Mouse (Mus musculus) splenic B cell, adult 2 months (primary cell): ENCODE measurements at regions not wholly inside any gene's neighbourhood (a gene's known extent, or its start where the extent isn't known, plus 50 kb on each side); places are given as distances from the start of the nearest gene placed in this dataset.

Experiments used
- DNase-seq: peaks from one replicate; pipeline ENCODE4 v3.0.0-alpha.2; 2011; ENCODE audit warnings: low read depth, low spot score
- H3K27me3 ChIP-seq: 2 replicates; pipeline ENCODE4 v1.6.1; 2012; ENCODE audit warnings: mild to moderate bottlenecking, low read length, moderate library complexity, mixed read lengths; ENCODE audit not compliant: control insufficient read depth, poor library complexity, insufficient read depth, severe bottlenecking
- H3K36me3 ChIP-seq: 2 replicates; pipeline ENCODE4 v1.6.1; 2012; ENCODE audit warnings: mild to moderate bottlenecking, low read length, moderate library complexity, mixed read lengths; ENCODE audit not compliant: control insufficient read depth, poor library complexity, insufficient read depth, severe bottlenecking

DNA sequence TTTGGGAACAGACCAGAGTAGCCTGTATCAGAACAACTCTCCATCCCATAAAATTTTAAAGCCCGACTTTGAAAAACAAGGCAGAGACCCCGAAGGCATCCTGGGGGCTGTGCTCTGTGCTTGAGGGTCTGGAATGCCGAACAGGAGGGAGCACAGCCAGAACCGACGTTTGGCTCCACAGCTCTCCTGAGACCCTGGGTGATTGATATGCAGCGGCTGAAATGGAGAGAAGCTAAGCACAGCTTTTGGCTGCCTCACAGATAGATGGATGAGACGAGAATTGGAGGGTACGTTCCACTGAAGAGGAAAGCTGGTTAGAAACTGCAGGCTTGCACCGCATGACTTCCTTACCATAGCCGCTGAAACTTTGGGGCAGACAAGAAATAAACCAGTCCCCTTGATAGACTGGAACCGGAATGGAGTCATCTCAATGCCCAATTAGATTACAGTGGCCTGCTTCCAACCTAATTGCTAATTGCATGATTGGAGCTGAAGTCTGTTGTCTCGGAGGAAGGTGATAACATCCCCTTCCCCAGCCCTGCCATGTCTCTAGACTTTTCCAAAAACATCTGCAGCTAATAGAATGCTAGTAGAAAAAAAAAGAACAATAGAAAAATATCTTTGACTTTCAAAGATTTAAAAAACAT is 130.7 kb upstream of the Man2a1 start:
- Histone ChIP-seq H3K27me3 (no peaks in the 10 kb centered on the region), H3K36me3 (no peaks in the 10 kb centered on the region)
- DNase-seq, result no peak

DNA sequence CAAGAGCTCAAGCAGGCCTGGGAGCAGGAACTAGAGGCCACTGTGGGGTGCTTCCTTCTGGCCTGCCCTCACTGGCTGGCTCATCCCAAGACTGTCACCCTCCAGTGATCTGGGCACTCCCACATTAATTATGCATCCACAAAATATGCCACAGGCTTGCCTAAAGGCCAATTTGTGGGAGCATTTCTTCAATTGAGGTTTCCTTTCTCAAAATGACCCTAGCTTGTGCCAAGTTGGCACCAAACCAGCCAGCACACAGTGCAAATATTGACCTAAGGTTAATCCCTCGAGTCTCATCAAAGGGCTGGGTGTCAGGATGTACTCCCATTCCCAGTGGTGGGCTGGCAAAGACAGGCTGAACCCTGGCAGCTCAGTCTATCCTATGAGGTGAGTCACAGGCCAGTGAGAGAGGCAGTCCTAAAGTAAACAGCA is 119.9 kb upstream of the Man2a1 start:
- Histone ChIP-seq H3K36me3 (no peaks in the 10 kb centered on the region), H3K27me3 (no peaks in the 10 kb centered on the region)
- DNase-seq, result no peak

DNA sequence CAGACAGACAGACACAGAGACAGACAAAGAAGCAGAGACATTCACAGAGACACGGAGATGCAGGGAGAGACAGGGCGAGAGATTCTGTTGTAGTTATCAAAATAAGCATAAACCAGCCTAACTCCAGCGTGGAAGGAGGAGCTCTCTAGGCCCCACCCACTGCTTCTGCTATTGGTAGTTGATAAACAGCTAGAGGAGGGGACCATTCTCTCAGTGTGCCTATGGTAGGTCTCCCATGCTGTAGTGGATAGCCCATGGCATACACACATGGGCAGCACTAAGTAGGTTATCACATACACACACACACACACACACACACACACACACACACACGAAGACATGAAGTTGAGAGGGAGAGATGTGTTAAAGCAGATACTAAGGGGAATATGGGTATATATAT is 115.7 kb upstream of the Man2a1 start:
- H3K36me3 ChIP-seq, result no peaks in the 10 kb centered on the region
- DNase-seq, result no peak
- H3K27me3 ChIP-seq, result no peaks in the 10 kb centered on the region

- H3K36me3 ChIP-seq, result no peaks in the 10 kb centered on the region
- no peak for DNase-seq
These were observed 110.7 kb upstream of the Man2a1 start for GRCm38 (mm10) chr17:64489769-64490335.

GRCm38 (mm10) chr17:64490664-64491063 is 109.9 kb upstream of the Man2a1 start:
- no peak for DNase-seq
- no peaks in the 10 kb centered on the region for H3K27me3 ChIP-seq

More at GRCm38 (mm10) chr17:64489769-64490335, 110.7 kb upstream of the Man2a1 start:
- H3K27me3 ChIP-seq, result no peaks in the 10 kb centered on the region

GRCm38 (mm10) chr17:64491922-64492353 is 108.6 kb upstream of the Man2a1 start:
- Histone ChIP-seq H3K36me3 (no peaks in the 10 kb centered on the region), H3K27me3 (no peaks in the 10 kb centered on the region)
- no peak for DNase-seq

More at GRCm38 (mm10) chr17:64490664-64491063, 109.9 kb upstream of the Man2a1 start:
- no peaks in the 10 kb centered on the region for H3K36me3 ChIP-seq

GRCm38 (mm10) chr17:64492614-64493269 is 107.8 kb upstream of the Man2a1 start:
- Histone ChIP-seq H3K27me3 (no peaks in the 10 kb centered on the region), H3K36me3 (no peaks in the 10 kb centered on the region)
- peak; percentile 61 for DNase-seq

DNA sequence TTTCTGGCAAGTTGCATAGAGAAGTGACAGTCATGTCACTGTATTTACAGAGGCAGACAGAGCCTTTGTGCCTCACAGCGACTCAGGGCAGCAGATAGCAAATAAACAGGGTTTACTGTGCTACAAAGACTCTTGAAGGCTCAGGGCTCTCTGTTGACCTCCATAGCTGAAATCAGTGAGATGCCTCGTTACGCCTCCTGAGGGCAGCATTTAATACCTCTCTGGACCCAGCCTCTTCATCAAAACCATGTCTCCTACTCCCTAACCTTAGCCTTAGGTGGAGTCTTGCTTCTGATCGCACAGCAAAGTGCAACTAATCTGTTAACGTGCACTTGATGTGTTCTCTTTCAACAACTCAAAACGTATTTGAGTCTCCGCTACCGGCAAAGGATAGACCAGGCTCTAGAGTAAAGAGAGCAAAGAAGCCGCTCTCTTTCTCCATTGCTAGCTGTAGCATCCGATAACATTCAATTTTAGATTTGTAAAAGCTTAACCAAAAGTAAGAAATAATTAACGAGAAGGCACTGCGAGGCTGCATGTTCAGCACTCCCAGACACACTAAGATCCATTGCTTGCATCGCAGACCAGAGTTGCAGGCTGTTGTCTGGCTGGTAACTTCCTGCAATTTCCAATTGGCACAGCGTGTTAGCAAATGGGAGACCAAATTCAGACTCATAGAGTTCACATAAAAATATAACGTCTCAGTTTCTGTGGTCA is 101.1 kb upstream of the Man2a1 start:
- DNase-seq, result peak; percentile 64
- Histone ChIP-seq H3K36me3 (no peaks in the 10 kb centered on the region), H3K27me3 (no peaks in the 10 kb centered on the region)

DNA sequence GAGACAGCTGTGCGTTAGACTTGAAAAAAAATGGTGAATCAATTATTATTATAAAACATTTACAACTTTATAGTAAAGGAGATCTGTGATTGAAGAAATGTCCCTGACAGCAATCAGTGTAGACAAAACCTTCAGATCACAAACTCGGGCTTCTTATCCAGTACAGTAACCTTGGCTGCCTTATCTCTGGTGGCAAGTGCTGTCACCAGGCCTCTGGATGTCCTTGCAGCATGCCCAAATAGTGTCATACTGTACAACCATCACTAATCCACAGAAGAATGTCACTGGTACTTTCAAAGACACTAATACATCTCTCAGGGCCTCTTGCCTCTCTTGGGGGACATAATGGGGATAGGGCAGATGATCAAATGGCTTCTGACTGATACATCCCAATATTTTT is 98.2 kb upstream of the Man2a1 start:
- H3K36me3 ChIP-seq, result no peaks in the 10 kb centered on the region
- DNase-seq, result no peak
- H3K27me3 ChIP-seq, result no peaks in the 10 kb centered on the region

DNA sequence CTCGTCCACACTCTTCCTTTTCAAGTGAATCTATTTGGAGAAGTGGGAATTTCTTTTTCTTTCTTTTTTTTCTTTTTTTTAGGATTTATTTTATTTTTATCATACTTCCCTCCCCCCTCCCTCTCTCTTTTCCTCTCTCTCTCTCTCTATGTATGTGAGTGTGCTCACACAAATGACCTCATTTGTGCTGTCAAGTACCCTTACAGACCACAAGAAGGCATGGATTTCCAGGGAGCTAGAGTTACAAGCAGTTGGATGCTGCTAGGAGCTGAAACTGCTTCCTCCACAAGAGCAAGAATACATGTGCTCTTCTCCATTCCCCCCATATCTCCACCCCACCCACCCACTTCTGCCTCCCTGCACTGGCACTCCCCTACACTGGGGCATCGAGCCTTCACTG is 94.6 kb upstream of the Man2a1 start:
- no peak for DNase-seq
- no peaks in the 10 kb centered on the region for H3K36me3 ChIP-seq

DNA sequence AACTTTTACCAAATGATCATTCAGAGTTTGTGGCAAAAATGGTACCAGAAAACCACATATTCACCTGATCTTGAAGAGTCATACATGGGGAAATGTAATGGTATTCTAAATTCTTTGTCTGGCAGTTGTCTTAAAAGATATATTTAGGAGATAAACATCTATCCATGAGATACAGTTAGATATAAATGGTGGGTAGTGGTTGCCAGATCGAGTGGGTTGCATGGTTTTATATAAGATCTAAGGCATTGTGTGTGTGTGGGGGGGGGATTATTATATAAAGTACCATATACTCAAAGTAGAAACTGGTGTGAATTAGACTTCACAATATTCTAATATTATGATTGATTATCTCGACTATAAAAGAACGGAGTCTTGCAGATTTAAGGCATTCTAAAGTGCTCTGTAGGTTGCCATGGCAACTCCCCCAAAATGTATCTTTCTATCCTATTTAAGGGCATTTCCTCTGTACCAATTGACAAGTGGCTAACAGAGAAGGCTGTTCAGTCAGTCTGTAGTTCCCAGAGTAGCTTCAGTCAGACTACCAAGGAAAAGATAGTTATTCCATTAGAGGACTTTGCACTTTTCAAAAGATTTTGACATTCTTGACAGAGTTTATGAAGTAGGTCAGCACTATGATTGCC is 89.3 kb upstream of the Man2a1 start:
- DNase-seq, result no peak
- Histone ChIP-seq H3K27me3 (no peaks in the 10 kb centered on the region), H3K36me3 (no peaks in the 10 kb centered on the region)

More for the DNA sequence above, 94.6 kb upstream of the Man2a1 start:
- H3K27me3 ChIP-seq, result no peaks in the 10 kb centered on the region

DNA sequence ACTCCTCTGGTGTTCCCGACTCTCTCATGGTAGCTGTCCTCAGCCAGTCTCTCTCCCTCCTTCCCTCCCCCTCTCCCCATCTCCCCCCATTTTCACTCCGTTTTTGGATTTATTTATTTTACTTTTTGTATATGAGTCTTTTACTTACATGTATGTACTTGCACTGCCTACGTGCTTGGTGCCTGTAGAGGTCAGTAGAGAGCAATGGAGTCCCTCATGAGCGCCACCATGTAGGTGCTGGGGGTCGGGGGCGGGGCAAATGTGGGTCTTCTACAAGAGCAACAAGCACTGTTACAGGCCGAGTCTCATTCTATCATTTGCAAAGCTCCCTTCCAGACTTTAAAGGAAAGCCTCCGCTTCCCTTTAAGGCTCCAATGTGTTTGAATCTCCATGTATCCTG is 78.3 kb upstream of the Man2a1 start:
- Histone ChIP-seq H3K36me3 (no peaks in the 10 kb centered on the region), H3K27me3 (no peaks in the 10 kb centered on the region)
- DNase-seq, result peak; percentile 70

DNA sequence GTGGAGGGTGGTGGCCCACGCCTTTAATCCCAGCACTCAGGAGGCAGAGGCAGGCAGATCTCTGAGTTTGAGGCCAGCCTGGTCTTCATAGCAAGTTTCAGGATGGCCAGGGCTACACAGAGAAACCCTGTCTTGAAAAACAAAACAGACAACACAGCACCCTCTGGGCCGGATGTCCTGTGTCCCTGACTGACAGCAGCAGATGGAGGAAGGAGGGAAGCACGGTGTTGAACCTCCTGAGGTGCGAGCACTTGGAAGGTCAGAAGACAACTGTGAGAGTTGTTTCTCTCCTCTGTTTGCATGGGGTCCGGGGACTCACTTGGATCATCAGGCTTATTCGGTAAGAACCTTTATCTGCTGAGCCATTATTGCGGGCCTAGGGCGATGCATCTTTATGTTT is 76.6 kb upstream of the Man2a1 start:
- no peaks in the 10 kb centered on the region for H3K36me3 ChIP-seq

DNA sequence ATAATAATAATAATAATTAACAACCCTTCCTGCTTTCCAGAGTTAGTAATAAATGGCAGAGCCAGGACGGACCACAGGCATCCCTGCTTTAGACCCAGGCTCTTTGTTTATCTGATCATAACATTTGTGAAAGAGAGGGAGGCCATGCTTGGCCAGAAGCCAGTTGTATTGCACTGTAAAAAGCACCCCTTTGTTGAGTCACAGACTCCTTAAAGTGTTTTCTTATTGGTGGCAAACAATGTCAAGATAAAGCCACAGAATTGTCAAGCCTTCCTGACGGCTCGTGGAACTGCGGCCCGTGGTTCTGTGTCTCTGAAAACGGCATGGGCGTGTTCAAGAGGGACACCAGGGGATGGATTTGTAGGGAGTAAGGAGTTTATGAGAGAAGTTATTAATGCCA is 72.7 kb upstream of the Man2a1 start:
- Histone ChIP-seq H3K36me3 (no peaks in the 10 kb centered on the region; the same call in 1 of the 2 replicates), H3K27me3 (no peaks in the 10 kb centered on the region)
- no peak for DNase-seq

More for the DNA sequence above, 76.6 kb upstream of the Man2a1 start:
- DNase-seq, result no peak
- H3K27me3 ChIP-seq, result no peaks in the 10 kb centered on the region
